Mouse (Mus musculus): ENCODE measurements around the gene Lclat1.

GRCm38 (mm10) chr17:73091368-73091767 is 16.4 kb upstream of the Lclat1 start:
- TF ChIP-seq KAT2A (IDR thresholded peaks at IDR 0.05; ENCODE audit: insufficient replicate concordance, low read length) (no peak), CTCF (conservative IDR thresholded peaks at IDR 0.05 in 1 of 2, IDR thresholded peaks at IDR 0.05 in 1 of 2; ENCODE audit: low read depth in 2 of 2, low read length in 2 of 2) (no peak), NELFE (IDR thresholded peaks at IDR 0.05; ENCODE audit: low read depth, low read length) (no peak), PAX5 (IDR thresholded peaks at IDR 0.05; ENCODE audit: low read length) (no peak), ZNF384 (IDR thresholded peaks at IDR 0.05; ENCODE audit: low read depth, low read length) (no peak), TCF12 (IDR thresholded peaks at IDR 0.05; ENCODE audit: low read depth, low read length) (no peak), ZMIZ1 (IDR thresholded peaks at IDR 0.05; ENCODE audit: low read depth, low read length) (no peak), E2F4 (IDR thresholded peaks at IDR 0.05; ENCODE audit: insufficient replicate concordance, low read depth, low read length) (no peak), NRF1 (IDR thresholded peaks at IDR 0.05; ENCODE audit: low read depth, low read length) (no peak), JUND (conservative IDR thresholded peaks at IDR 0.05; ENCODE audit: low read depth, low read length) (no peak), POLR2A (IDR thresholded peaks at IDR 0.05; ENCODE audit: low read depth, low read length) (no peak)

Measured in CH12.LX (cell line).